Mouse (Mus musculus) liver, adult 2 months (tissue): ENCODE data around the gene Oosp2. TPM values are rescaled to one million over a fixed set of nuclear protein-coding genes. Genes with fewer than 3 reads are reported as not detected.

Experiments
- DNase-seq: peaks from one replicate; pipeline ENCODE4 v3.0.0-alpha.2; 2011; ENCODE audit warnings: low read depth, low spot score; ENCODE audit errors: extremely low read depth
- H3K27ac ChIP-seq: fragments of 200-500 bp; replicated peaks from 2 replicates; pipeline ENCODE4 v1.5.1; 2012; ENCODE audit warnings: low read depth, mild to moderate bottlenecking, control low read depth, inconsistent platforms, low read length; ENCODE audit not compliant: insufficient read depth
- H3K27me3 ChIP-seq: fragments of 200-500 bp; 2 replicates; pipeline ENCODE4 v1.6.1; 2012; ENCODE audit warnings: mild to moderate bottlenecking, moderate library complexity, low read length, inconsistent platforms; ENCODE audit not compliant: control insufficient read depth, insufficient read depth
- H3K36me3 ChIP-seq: fragments of 200-500 bp; 2 replicates; pipeline ENCODE4 v1.6.1; 2012; ENCODE audit warnings: low read length, inconsistent platforms; ENCODE audit not compliant: control insufficient read depth, insufficient read depth
- H3K4me1 ChIP-seq: fragments of 200-500 bp; 2 replicates; pipeline ENCODE4 v1.6.1; 2011; ENCODE audit warnings: low read length; ENCODE audit not compliant: control insufficient read depth, insufficient read depth
- H3K4me3 ChIP-seq: fragments of 200-500 bp; 2 replicates; pipeline ENCODE4 v1.5.1; 2011; ENCODE audit warnings: low read depth, mild to moderate bottlenecking, control low read depth, low read length, moderate library complexity; ENCODE audit not compliant: insufficient read depth
- H3K79me2 ChIP-seq: fragments of 200-500 bp; 2 replicates; pipeline ENCODE4 v1.6.1; 2012; ENCODE audit warnings: inconsistent platforms, mild to moderate bottlenecking, low read length, moderate library complexity; ENCODE audit not compliant: control insufficient read depth, insufficient read depth
- H3K9ac ChIP-seq: fragments of 200-500 bp; 2 replicates; pipeline ENCODE4 v1.6.1; 2012; ENCODE audit warnings: low read depth, mild to moderate bottlenecking, control low read depth, inconsistent platforms, low read length
- CTCF ChIP-seq: fragments of 200-500 bp; IDR thresholded peaks from 2 replicates; pipeline ENCODE4 v1.5.1; 2011; ENCODE audit warnings: low read depth, low read length, control low read depth
- POLR2A ChIP-seq: fragments of 200-500 bp; IDR thresholded peaks from 2 replicates; pipeline ENCODE4 v1.6.1; 2011; ENCODE audit warnings: low read length, control low read depth; ENCODE audit not compliant: insufficient read depth; ENCODE audit errors: extremely low read depth
- WGBS: fragments of 180-500 bp; shearing (Covaris S2); methylation state at CpG from one replicate; pipeline ENCODE4 v1.1.7; 2018; 5-methylcytosine and 5-hydroxymethylcytosine counted together
- polyA plus RNA-seq: library from polyadenylated mRNA; depleted of rRNA; stranded (reverse); fragments of >200 nt; gene quantifications from 2 replicates; pipeline ENCODE4 v1.2.3, GENCODE M21; 2012
- total RNA-seq: library from RNA; depleted of rRNA; stranded (reverse); fragments of >200 nt; gene quantifications from 2 replicates; pipeline ENCODE4 v1.2.3, GENCODE M21; 2014

Gene Oosp2
- total and polyA plus RNA-seq, 2 experiments, result not detected

DNA sequence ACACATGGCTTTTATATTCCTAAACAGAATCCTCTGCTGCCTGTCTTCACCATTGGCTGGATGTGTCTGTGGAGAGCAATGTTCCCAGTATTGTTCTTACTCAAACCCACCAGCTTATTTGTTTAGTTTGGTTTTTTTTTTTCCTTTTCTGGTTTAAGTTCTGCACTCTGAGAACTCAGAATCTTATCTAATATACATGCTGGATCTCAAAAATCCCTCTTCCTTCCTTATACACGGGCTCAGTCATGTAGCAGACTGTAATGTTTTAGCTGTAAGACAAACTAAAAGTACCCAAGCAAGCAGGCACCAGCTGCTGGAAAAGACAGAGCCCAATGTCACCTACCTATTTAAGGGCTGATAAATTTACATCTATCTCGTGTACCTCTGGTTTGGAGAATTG lies 45.6 kb downstream of the Oosp2 start:
- H3K27me3 ChIP-seq, result no peaks in the 10 kb centered on the region
- no peak overlapping the region for H3K27ac ChIP-seq
- DNase-seq, result no peak
- no peak overlapping the region for H3K4me3 ChIP-seq
- WGBS, result 40% methylated on average over 2 of the region's 2 CpGs
- no peak overlapping the region for H3K9ac ChIP-seq
- no peak for TF ChIP-seq CTCF
- TF ChIP-seq POLR2A, result no peak
- H3K36me3 ChIP-seq, result no peaks in the 10 kb centered on the region
- H3K4me1 ChIP-seq, result no peaks in the 10 kb centered on the region
- H3K79me2 ChIP-seq, result no peaks in the 10 kb centered on the region

- H3K79me2 ChIP-seq, result no peaks in the 10 kb centered on the region
- DNase-seq, result no peak
- no peak overlapping the region for H3K9ac ChIP-seq
- TF ChIP-seq CTCF (no peak), POLR2A (no peak)
- no peak overlapping the region for H3K27ac ChIP-seq
- 73% methylated on average over 8 of the region's 8 CpGs for WGBS
- no peaks in the 10 kb centered on the region for H3K36me3 ChIP-seq
- H3K4me3 ChIP-seq, result no peak overlapping the region
- H3K4me1 ChIP-seq, result no peaks in the 10 kb centered on the region
- H3K27me3 ChIP-seq, result no peaks in the 10 kb centered on the region
Measured at GRCm38 (mm10) chr19:11613776-11614443, 46.4 kb downstream of the Oosp2 start.

- no peak overlapping the region for H3K9ac ChIP-seq
- no peaks in the 10 kb centered on the region for H3K27me3 ChIP-seq
- no peak for TF ChIP-seq CTCF
- TF ChIP-seq POLR2A, result no peak
- no peaks in the 10 kb centered on the region for H3K4me1 ChIP-seq
- no peak for DNase-seq
- no peak overlapping the region for H3K4me3 ChIP-seq
- H3K36me3 ChIP-seq, result no peaks in the 10 kb centered on the region
- H3K27ac ChIP-seq, result no peak overlapping the region
- 96% methylated on average over 1 of the region's 1 CpGs for WGBS
- no peaks in the 10 kb centered on the region for H3K79me2 ChIP-seq
Measured at GRCm38 (mm10) chr19:11613084-11613483, 47.3 kb downstream of the Oosp2 start.

GRCm38 (mm10) chr19:11612293-11612692 lies 48.1 kb downstream of the Oosp2 start:
- TF ChIP-seq CTCF (no peak), POLR2A (no peak)
- no peaks in the 10 kb centered on the region for H3K27me3 ChIP-seq
- H3K79me2 ChIP-seq, result no peaks in the 10 kb centered on the region
- H3K4me3 ChIP-seq, result no peak overlapping the region
- no peak overlapping the region for H3K9ac ChIP-seq
- no peak overlapping the region for H3K27ac ChIP-seq
- no peaks in the 10 kb centered on the region for H3K4me1 ChIP-seq
- 31% methylated on average over 2 of the region's 2 CpGs for WGBS
- no peaks in the 10 kb centered on the region for H3K36me3 ChIP-seq
- no peak for DNase-seq

- Histone ChIP-seq H3K79me2 (no peaks in the 10 kb centered on the region), H3K4me1 (no peaks in the 10 kb centered on the region), H3K27ac (no peak overlapping the region), H3K4me3 (no peak overlapping the region), H3K36me3 (no peaks in the 10 kb centered on the region), H3K9ac (no peak overlapping the region), H3K27me3 (no peaks in the 10 kb centered on the region)
- 30% methylated on average over 6 of the region's 6 CpGs for WGBS
- TF ChIP-seq POLR2A (no peak), CTCF (peak; percentile 32)
- peak; percentile 45 for DNase-seq
Measured at GRCm38 (mm10) chr19:11611541-11611945, 48.8 kb downstream of the Oosp2 start.

GRCm38 (mm10) chr19:11608172-11608571 lies 52.2 kb downstream of the Oosp2 start:
- H3K79me2 ChIP-seq, result no peaks in the 10 kb centered on the region
- H3K36me3 ChIP-seq, result no peaks in the 10 kb centered on the region
- no peaks in the 10 kb centered on the region for H3K4me1 ChIP-seq
- WGBS, result 0% methylated on average over 1 of the region's 1 CpGs
- H3K9ac ChIP-seq, result no peak overlapping the region
- H3K27ac ChIP-seq, result no peak overlapping the region
- H3K4me3 ChIP-seq, result no peak overlapping the region
- H3K27me3 ChIP-seq, result no peaks in the 10 kb centered on the region
- DNase-seq, result peak; percentile 22
- TF ChIP-seq POLR2A (no peak), CTCF (peak; percentile 48)
